In genomic region chr10:45151771-45152692, GRCm38 (mm10) we compare ENCODE assay signal across 23 mouse cellular contexts. TPM values are rescaled to one million over a fixed set of nuclear protein-coding genes. Genes with fewer than 3 reads are reported as not detected.
A peak's percentile ranks its signal among the peaks of the same experiment; 100 is the strongest.
DNase-seq lines count a peak whose midpoint lies in the region; ATAC-seq and TF ChIP-seq lines count a peak whose summit lies in the region.
"Had no signal": no experiment of that assay in that cellular context is flagged by ENCODE, and none has a peak within 500 bp of the region (broad histone marks: within the 10 kb centered on the region; RNA-seq: fewer than 3 reads in every experiment).

No protein-coding gene starts in this region.

- no peak for DNase-seq in hindbrain, embryonic 11.5 days (ENCODE audit: low spot score)
- DNase-seq in brain, embryonic 14.5 days (ENCODE audit: low read depth) = peak; percentile 63
- DNase-seq in hindbrain, postnatal 0 days (ENCODE audit: low spot score) = peak; percentile 35
- no peak for DNase-seq in urinary bladder, postnatal 25 days (ENCODE audit: low spot score)
- DNase-seq in left cerebral cortex, postnatal 36 days (ENCODE audit: low spot score in 2 of 2) = no peak
- no peak for DNase-seq in spleen, adult 12 weeks (ENCODE audit: low spot score)
- DNase-seq: adrenal gland, postnatal 10 days; cerebellum, adult 2 months; cerebellum, postnatal 25 days; kidney, postnatal 36 days; liver, embryonic 13.5 days; lung, embryonic 14.5 days; lung, postnatal 36 days had no signal

- peak overlapping the region; percentile 46 for H3K27ac ChIP-seq in hindbrain, embryonic 15.5 days (replicated peaks)
- no peak overlapping the region for H3K27ac ChIP-seq in hindbrain, embryonic 11.5 days (ENCODE audit: low read depth, low read length)
- no peak overlapping the region for H3K27ac ChIP-seq in forebrain, embryonic 13.5 days
- no peak overlapping the region for H3K27ac ChIP-seq in hindbrain, postnatal 0 days
- H3K27ac ChIP-seq: embryonic facial prominence, embryonic 12.5 days; kidney, embryonic 15.5 days; liver, embryonic 13.5 days; neural tube, embryonic 12.5 days had no signal

- 71% methylated on average over 12 of the region's 12 CpGs for WGBS in hindbrain, embryonic 15.5 days
- 93% methylated on average over 12 of the region's 12 CpGs for WGBS in hindbrain, embryonic 11.5 days
- WGBS in forebrain, embryonic 13.5 days = 60% methylated on average over 12 of the region's 12 CpGs
- 77% methylated on average over 12 of the region's 12 CpGs for WGBS in hindbrain, postnatal 0 days

- H3K4me1 ChIP-seq in hindbrain, embryonic 15.5 days (replicated peaks) = peaks cover 23% of the 10 kb centered on the region
- no peaks in the 10 kb centered on the region; the same call in 1 of the 2 replicates for H3K4me1 ChIP-seq in hindbrain, embryonic 11.5 days (replicated peaks; ENCODE audit: control insufficient read depth, insufficient read depth, low read length)
- peaks cover 20% of the 10 kb centered on the region for H3K4me1 ChIP-seq in forebrain, embryonic 13.5 days
- H3K4me1 ChIP-seq in hindbrain, postnatal 0 days (ENCODE audit: insufficient read depth, low read length) = peaks cover under 1% of the 10 kb centered on the region; the same call in 1 of the 2 replicates
- H3K4me1 ChIP-seq: embryonic facial prominence, embryonic 12.5 days; kidney, embryonic 15.5 days had no signal

- ATAC-seq in hindbrain, embryonic 15.5 days (ENCODE audit: low FRiP score, low read depth) = peak; percentile 39
- ATAC-seq in hindbrain, embryonic 11.5 days (ENCODE audit: low FRiP score) = no peak
- peak; percentile 34; the same call in 1 of the 2 replicates for ATAC-seq in forebrain, embryonic 13.5 days
- peak; percentile 67 for ATAC-seq in hindbrain, postnatal 0 days
- ATAC-seq: intestine, postnatal 0 days had no signal

- no peak overlapping the region for H3K9ac ChIP-seq in hindbrain, embryonic 15.5 days
- H3K9ac ChIP-seq in hindbrain, embryonic 11.5 days (ENCODE audit: low read depth, low read length) = no peak overlapping the region
- no peak overlapping the region for H3K9ac ChIP-seq in forebrain, embryonic 13.5 days
- H3K9ac ChIP-seq in hindbrain, postnatal 0 days (replicated peaks; ENCODE audit: low read length) = no peak overlapping the region
- H3K9ac ChIP-seq: embryonic facial prominence, embryonic 12.5 days; kidney, embryonic 15.5 days; liver, embryonic 13.5 days; lung, embryonic 14.5 days; neural tube, embryonic 12.5 days had no signal

- H3K4me2 ChIP-seq in hindbrain, embryonic 15.5 days = no peak overlapping the region
- H3K4me2 ChIP-seq in hindbrain, embryonic 11.5 days (replicated peaks; ENCODE audit: low read depth, low read length) = no peak overlapping the region
- no peak overlapping the region for H3K4me2 ChIP-seq in forebrain, embryonic 13.5 days
- no peak overlapping the region for H3K4me2 ChIP-seq in hindbrain, postnatal 0 days (ENCODE audit: low read depth, low read length)
- H3K4me2 ChIP-seq: embryonic facial prominence, embryonic 12.5 days; heart, embryonic 11.5 days; kidney, embryonic 15.5 days; liver, embryonic 13.5 days; lung, embryonic 14.5 days; neural tube, embryonic 12.5 days had no signal

- intact Hi-C loops in left cerebral cortex, postnatal 36 days (cut with DNase I) = no loop called here

- no peak for TF ChIP-seq POLR2A in brain, embryonic 14.5 days (IDR thresholded peaks at IDR 0.05; ENCODE audit: borderline replicate concordance, extremely low read depth, insufficient read depth, insufficient read length, poor library complexity, severe bottlenecking)

- no peaks in the 10 kb centered on the region for H3K9me3 ChIP-seq in hindbrain, embryonic 15.5 days
- H3K9me3 ChIP-seq in hindbrain, embryonic 11.5 days (ENCODE audit: control insufficient read depth, low read length) = no peaks in the 10 kb centered on the region
- no peaks in the 10 kb centered on the region for H3K9me3 ChIP-seq in forebrain, embryonic 13.5 days (replicated peaks)
- H3K9me3 ChIP-seq in hindbrain, postnatal 0 days (ENCODE audit: low read length) = no peaks in the 10 kb centered on the region
- H3K9me3 ChIP-seq: embryonic facial prominence, embryonic 12.5 days; kidney, embryonic 15.5 days; liver, embryonic 13.5 days; megakaryocyte, embryonic 14.5 days; neural tube, embryonic 12.5 days had no signal

- no peaks in the 10 kb centered on the region for H3K27me3 ChIP-seq in hindbrain, embryonic 15.5 days
- H3K27me3 ChIP-seq in hindbrain, embryonic 11.5 days (ENCODE audit: control insufficient read depth, insufficient read depth, low read length) = no peaks in the 10 kb centered on the region
- H3K27me3 ChIP-seq in forebrain, embryonic 13.5 days = no peaks in the 10 kb centered on the region
- H3K27me3 ChIP-seq in hindbrain, postnatal 0 days (ENCODE audit: insufficient read depth, low read length) = no peaks in the 10 kb centered on the region
- H3K27me3 ChIP-seq: embryonic facial prominence, embryonic 12.5 days; kidney, embryonic 15.5 days; liver, embryonic 13.5 days; megakaryocyte, embryonic 14.5 days; neural tube, embryonic 12.5 days had no signal

- H3K36me3 ChIP-seq in hindbrain, embryonic 15.5 days = peaks cover 25% of the 10 kb centered on the region
- peaks cover 9% of the 10 kb centered on the region; the same call in 1 of the 2 replicates for H3K36me3 ChIP-seq in hindbrain, embryonic 11.5 days (ENCODE audit: control insufficient read depth, insufficient read depth, low read length)
- peaks cover 67% of the 10 kb centered on the region for H3K36me3 ChIP-seq in forebrain, embryonic 13.5 days (ENCODE audit: poor library complexity, severe bottlenecking)
- H3K36me3 ChIP-seq in hindbrain, postnatal 0 days (ENCODE audit: insufficient read depth, low read length) = peaks cover 40% of the 10 kb centered on the region

- TF ChIP-seq CTCF in brain, embryonic 14.5 days (IDR thresholded peaks at IDR 0.05; ENCODE audit: borderline replicate concordance, extremely low read depth, insufficient read depth, insufficient read length) = no peak
- no peak for TF ChIP-seq CTCF in hindbrain, postnatal 0 days (IDR thresholded peaks at IDR 0.05; ENCODE audit: low read depth)

- H3K4me3 ChIP-seq in hindbrain, embryonic 15.5 days = no peak overlapping the region
- H3K4me3 ChIP-seq in hindbrain, embryonic 11.5 days (ENCODE audit: low read depth, low read length) = no peak overlapping the region
- no peak overlapping the region for H3K4me3 ChIP-seq in forebrain, embryonic 13.5 days
- no peak overlapping the region for H3K4me3 ChIP-seq in hindbrain, postnatal 0 days (ENCODE audit: low read length)
- H3K4me3 ChIP-seq: embryonic facial prominence, embryonic 12.5 days; kidney, embryonic 15.5 days; liver, embryonic 13.5 days; megakaryocyte, embryonic 14.5 days; neural tube, embryonic 12.5 days had no signal

RNA-seq across cellular contexts. Expression of gene Popdc3, which starts 25.9 kb away (rescaled TPM):
- 2.6 and 3.0 TPM in 2 replicates for polyA plus RNA-seq in hindbrain, embryonic 15.5 days (2015; fragmentation: Nextera tagmentation; extraction: Ambion mirVana)
- 0.32 and 0.33 TPM in 2 replicates for polyA plus RNA-seq in hindbrain, embryonic 11.5 days (2014; fragmentation: Nextera tagmentation; extraction: Ambion mirVana)
- 0.53 and 0.83 TPM in 2 replicates for polyA plus RNA-seq in brain, embryonic 14.5 days (2012; rRNA removed)
- 0.49 TPM in 2 replicates for polyA plus RNA-seq in forebrain, embryonic 13.5 days (2015; fragmentation: Nextera tagmentation; extraction: Ambion mirVana)
- 1.2 and 2.0 TPM in 2 replicates for total RNA-seq in hindbrain, postnatal 0 days (2014; rRNA removed)
- 2.7 and 2.9 TPM in 2 replicates for polyA plus RNA-seq in hindbrain, postnatal 0 days (2015; fragmentation: Nextera tagmentation; extraction: Ambion mirVana)
- under 1 TPM; 0.57 TPM for total RNA-seq in left cerebral cortex, postnatal 36 days (2021)
- total RNA-seq: granulocyte monocyte progenitor cell, adult 5-6 weeks; MEL had no signal

Comparison
In these comparisons a context has a peak if more than half of its experiments do, and no peak if none do; other contexts are left out.
1. DNase-seq: peak in brain, embryonic 14.5 days (single experiment) and hindbrain, postnatal 0 days (single experiment); none in hindbrain, embryonic 11.5 days (single experiment), urinary bladder, postnatal 25 days (single experiment), left cerebral cortex, postnatal 36 days (0 of 2) and spleen, adult 12 weeks (single experiment).